Mouse (Mus musculus) stomach, embryonic 14.5 days (tissue): ENCODE data around the gene Olfr815. TPM values are rescaled to one million over a fixed set of nuclear protein-coding genes. Genes with fewer than 3 reads are reported as not detected.
"Not testable (repeated sequence)": the region's sequence is repeated elsewhere in the genome, so short reads cannot be mapped to it uniquely, and the experiment has no call there.

Experiments
- ATAC-seq: fragments of 200-750 bp; cut with Nextera tagmentation; 2 replicates; pipeline ENCODE4 v1.8.0; 2017; ENCODE audit warnings: low read depth, moderate TSS enrichment; ENCODE audit not compliant: insufficient number of reproducible peaks, insufficient read depth, low FRiP score
- H3K27ac ChIP-seq: fragments of 300-500 bp; sonication (generic); 2 replicates; pipeline ENCODE4 v1.5.1; 2014; ENCODE audit warnings: mild to moderate bottlenecking, low read length, moderate library complexity, mixed read lengths
- H3K27me3 ChIP-seq: fragments of 300-500 bp; sonication (generic); 2 replicates; pipeline ENCODE4 v1.6.1; 2014; ENCODE audit warnings: low read length, control low read depth, mixed read lengths; ENCODE audit not compliant: control insufficient read depth, insufficient read depth
- H3K36me3 ChIP-seq: fragments of 300-500 bp; sonication (generic); 2 replicates; pipeline ENCODE4 v1.6.1; 2014; ENCODE audit warnings: mild to moderate bottlenecking, control low read depth, low read length, moderate library complexity, mixed read lengths; ENCODE audit not compliant: control insufficient read depth, insufficient read depth
- H3K4me1 ChIP-seq: fragments of 300-500 bp; sonication (generic); 2 replicates; pipeline ENCODE4 v1.6.1; 2014; ENCODE audit warnings: low read length, control low read depth, mixed read lengths; ENCODE audit not compliant: control insufficient read depth, insufficient read depth
- H3K4me2 ChIP-seq: fragments of 300-500 bp; sonication (generic); replicated peaks from 2 replicates; pipeline ENCODE4 v1.6.1; 2014; ENCODE audit warnings: low read depth, low read length, control low read depth
- H3K4me3 ChIP-seq: fragments of 300-500 bp; sonication (generic); 2 replicates; pipeline ENCODE4 v1.5.1; 2014; ENCODE audit warnings: low read depth, low read length, control low read depth
- H3K9ac ChIP-seq: fragments of 300-500 bp; sonication (generic); replicated peaks from 2 replicates; pipeline ENCODE4 v1.6.1; 2014; ENCODE audit warnings: low read depth, mild to moderate bottlenecking, control low read depth, low read length, moderate library complexity, mixed read lengths
- H3K9me3 ChIP-seq: fragments of 300-500 bp; sonication (generic); 2 replicates; pipeline ENCODE4 v1.6.1; 2016; ENCODE audit warnings: low read depth, low read length, control low read depth; ENCODE audit not compliant: control insufficient read depth
- WGBS: fragments of 180-500 bp; shearing (Covaris S2); extraction: QIAGEN DNeasy Blood & Tissue Kit; methylation state at CpG from one replicate; pipeline ENCODE4 v1.1.7; 2014; 5-methylcytosine and 5-hydroxymethylcytosine counted together
- polyA plus RNA-seq: library from polyadenylated mRNA; unstranded; fragments of >200 nt; fragmentation: Nextera tagmentation; extraction: Ambion mirVana; gene quantifications from 2 replicates; pipeline ENCODE4 v1.2.1, GENCODE M21; 2014

The Olfr815 gene
- not detected in 2 replicates for polyA plus RNA-seq

- not testable (repeated sequence) for H3K9me3 ChIP-seq, H3K4me1 ChIP-seq, H3K27ac ChIP-seq, H3K4me2 ChIP-seq, H3K36me3 ChIP-seq, H3K4me3 ChIP-seq, ATAC-seq, H3K9ac ChIP-seq, H3K27me3 ChIP-seq
- WGBS = no CpG with 5 or more reads among the region's 1 CpGs
Observed at GRCm38 (mm10) chr10:129905767-129906166, at the start of gene Olfr815. TSS of gene Olfr815 (minus strand) at chr10:129905867.

- H3K36me3 ChIP-seq = no peaks in the 10 kb centered on the region
- H3K4me2 ChIP-seq = no peak within 1 kb of the TSS
- no peaks in the 10 kb centered on the region for H3K4me1 ChIP-seq
- H3K4me3 ChIP-seq = no peak within 1 kb of the TSS
- no peak within 1 kb of the TSS for H3K27ac ChIP-seq
- ATAC-seq = no peak
- WGBS = 91% methylated on average over 2 of the region's 2 CpGs
- no peaks in the 10 kb centered on the region for H3K9me3 ChIP-seq
- no peak within 1 kb of the TSS for H3K9ac ChIP-seq
- H3K27me3 ChIP-seq = no peaks in the 10 kb centered on the region
Observed at GRCm38 (mm10) chr10:129949000-129949399, 43.3 kb upstream of the Olfr815 start, which contains the start of gene Olfr818. TSS of gene Olfr818 (minus strand) at chr10:129949100.

- Histone ChIP-seq H3K9me3 (no peaks in the 10 kb centered on the region), H3K36me3 (no peaks in the 10 kb centered on the region), H3K4me3 (no peak within 1 kb of the TSS), H3K9ac (no peak within 1 kb of the TSS), H3K27me3 (no peaks in the 10 kb centered on the region), H3K27ac (no peak within 1 kb of the TSS), H3K4me1 (no peaks in the 10 kb centered on the region), H3K4me2 (no peak within 1 kb of the TSS)
- no peak for ATAC-seq
- 73% methylated on average over 1 of the region's 1 CpGs for WGBS
Observed at GRCm38 (mm10) chr10:129915497-129915896, 9.8 kb upstream of the Olfr815 start, which contains the start of gene Olfr816. TSS of gene Olfr816 (minus strand) at chr10:129915597.

- no peak for ATAC-seq
- H3K4me2 ChIP-seq = no peak overlapping the region
- H3K4me3 ChIP-seq = no peak overlapping the region
- 95% methylated on average over 7 of the region's 7 CpGs for WGBS
- no peak overlapping the region for H3K9ac ChIP-seq
- no peaks in the 10 kb centered on the region for H3K36me3 ChIP-seq
- no peaks in the 10 kb centered on the region for H3K27me3 ChIP-seq
- no peak overlapping the region for H3K27ac ChIP-seq
- no peaks in the 10 kb centered on the region for H3K9me3 ChIP-seq
- no peaks in the 10 kb centered on the region for H3K4me1 ChIP-seq
Observed at GRCm38 (mm10) chr10:129885934-129886333, 19.7 kb downstream of the Olfr815 start.

DNA sequence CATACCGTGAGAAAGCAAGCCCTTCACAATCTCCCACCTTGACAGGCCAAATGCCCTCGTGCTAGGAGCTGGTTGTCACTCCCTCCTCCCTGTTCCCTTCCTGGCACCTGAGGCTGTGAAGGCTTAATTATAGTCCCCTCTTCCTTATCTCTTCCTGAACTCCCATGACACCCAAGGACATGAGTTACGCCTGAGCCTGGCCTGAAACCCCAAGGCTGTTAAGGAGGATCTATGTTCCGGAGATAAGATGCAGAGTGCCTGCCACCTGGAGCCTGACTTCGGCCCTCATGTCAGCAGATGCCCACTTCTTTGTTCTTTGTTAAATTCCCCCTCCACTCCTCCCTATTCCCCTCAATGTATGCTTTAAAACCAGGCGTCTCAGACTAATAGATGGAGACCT, 20.2 kb downstream of the Olfr815 start:
- H3K9me3 ChIP-seq, H3K4me2 ChIP-seq, H3K36me3 ChIP-seq, H3K27ac ChIP-seq, ATAC-seq, H3K9ac ChIP-seq, H3K4me3 ChIP-seq, H3K4me1 ChIP-seq, H3K27me3 ChIP-seq: not testable (repeated sequence)
- WGBS = 73% methylated on average over 6 of the region's 6 CpGs

DNA sequence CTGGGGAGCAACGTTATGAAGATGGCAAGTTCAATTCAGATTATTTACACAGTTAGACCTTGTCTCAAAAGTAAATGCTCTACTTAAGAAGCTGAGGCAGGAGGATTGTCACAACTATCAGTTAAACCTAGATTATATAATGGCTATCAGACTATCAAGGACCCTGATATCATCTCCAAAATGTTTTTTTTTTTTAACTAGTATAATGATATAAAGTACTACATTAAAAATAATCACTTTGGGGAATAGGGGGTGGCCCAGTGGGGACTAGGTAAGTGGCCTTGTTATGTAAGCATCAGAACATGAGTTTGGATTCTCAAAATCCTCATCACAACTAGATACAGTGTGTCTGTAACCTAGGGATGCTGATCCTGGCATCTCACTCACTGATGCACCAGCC, 25.9 kb downstream of the Olfr815 start, which contains the start of gene Olfr814:
Gene Olfr814, minus strand, starts transcription at position 101 of the 400 bp plus-strand sequence.
- not testable (repeated sequence) for H3K4me1 ChIP-seq, H3K27me3 ChIP-seq, H3K4me3 ChIP-seq, H3K9me3 ChIP-seq, ATAC-seq, H3K9ac ChIP-seq, H3K4me2 ChIP-seq, H3K36me3 ChIP-seq, H3K27ac ChIP-seq
- WGBS = no CpG with 5 or more reads among the region's 1 CpGs

DNA sequence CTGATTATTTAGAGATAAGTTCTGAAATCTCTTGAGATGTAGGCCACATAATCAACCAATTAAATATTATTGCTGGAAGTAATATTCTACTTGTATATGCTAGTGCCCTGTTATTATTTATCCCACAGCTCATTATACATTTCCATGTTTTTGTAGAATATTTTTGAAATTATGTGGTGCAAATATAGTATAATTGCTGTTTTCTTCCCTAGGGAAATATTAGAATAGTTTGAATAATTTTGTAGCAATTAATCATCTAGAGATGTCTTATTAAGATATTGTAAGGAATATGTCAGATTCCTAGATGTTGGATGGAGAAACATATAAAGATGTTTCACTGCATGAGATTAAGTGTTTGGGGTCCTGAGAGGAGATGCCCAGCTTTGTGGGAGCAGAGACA, 50.6 kb downstream of the Olfr815 start, which contains the start of gene Olfr813:
Gene Olfr813, plus strand, starts transcription at position 301 of the 400 bp plus-strand sequence.
- Histone ChIP-seq H3K36me3 (no peaks in the 10 kb centered on the region), H3K4me2 (no peak within 1 kb of the TSS)
- no peak for ATAC-seq

More for the DNA sequence above, 50.6 kb downstream of the Olfr815 start, which contains the start of gene Olfr813:
- H3K9me3 ChIP-seq = no peaks in the 10 kb centered on the region
- H3K27me3 ChIP-seq = no peaks in the 10 kb centered on the region
- H3K4me1 ChIP-seq = no peaks in the 10 kb centered on the region
- no peak within 1 kb of the TSS for H3K9ac ChIP-seq
- no peak within 1 kb of the TSS for H3K27ac ChIP-seq
- no peak within 1 kb of the TSS for H3K4me3 ChIP-seq

Other genes starting within 250 kb of the Olfr815 start
- not detected in 2 replicates for gene Olfr800, start 248.2 kb downstream of the Olfr815 start, polyA plus RNA-seq
- gene Olfr801, start 232.0 kb downstream of the Olfr815 start, polyA plus RNA-seq = not detected in 2 replicates
- gene Olfr802, start 217.7 kb downstream of the Olfr815 start, polyA plus RNA-seq = 0.06 TPM in 1 of 2 replicates, not detected in the other
- gene Olfr803, start 211.6 kb downstream of the Olfr815 start, polyA plus RNA-seq = not detected in 2 replicates
- not detected in 2 replicates for gene Olfr804, start 202.7 kb downstream of the Olfr815 start, polyA plus RNA-seq
- gene Olfr805, start 176.5 kb downstream of the Olfr815 start, polyA plus RNA-seq = not detected in 2 replicates
- gene Olfr806, start 163.9 kb downstream of the Olfr815 start, polyA plus RNA-seq = not detected in 2 replicates
- gene Olfr807, start 148.1 kb downstream of the Olfr815 start, polyA plus RNA-seq = not detected in 2 replicates
- not detected in 2 replicates for gene Olfr808, start 140.4 kb downstream of the Olfr815 start, polyA plus RNA-seq
- not detected in 2 replicates for gene Olfr809, start 131.2 kb downstream of the Olfr815 start, polyA plus RNA-seq
- not detected in 2 replicates for gene Olfr810, start 111.0 kb downstream of the Olfr815 start, polyA plus RNA-seq
- not detected in 2 replicates for gene Olfr811, start 101.5 kb downstream of the Olfr815 start, polyA plus RNA-seq
- not detected in 2 replicates for gene Olfr812, start 59.8 kb downstream of the Olfr815 start, polyA plus RNA-seq
- not detected in 2 replicates for gene Olfr813, start 50.5 kb downstream of the Olfr815 start, polyA plus RNA-seq
- gene Olfr814, start 26.0 kb downstream of the Olfr815 start, polyA plus RNA-seq = not detected in 2 replicates
- not detected in 2 replicates for gene Olfr816, start 9.7 kb upstream of the Olfr815 start, polyA plus RNA-seq
- not detected in 2 replicates for gene Olfr818, start 43.2 kb upstream of the Olfr815 start, polyA plus RNA-seq
- not detected in 2 replicates for gene Olfr819, start 61.4 kb upstream of the Olfr815 start, polyA plus RNA-seq
- not detected in 2 replicates for gene Olfr247, start 70.3 kb upstream of the Olfr815 start, polyA plus RNA-seq
- not detected in 2 replicates for gene Gm10310, start 79.2 kb upstream of the Olfr815 start, polyA plus RNA-seq
- gene Olfr820, start 106.8 kb upstream of the Olfr815 start, polyA plus RNA-seq = not detected in 2 replicates
- not detected in 2 replicates for gene Olfr821, start 124.5 kb upstream of the Olfr815 start, polyA plus RNA-seq
- gene Olfr822, start 165.3 kb upstream of the Olfr815 start, polyA plus RNA-seq = not detected in 2 replicates
- not detected in 2 replicates for gene Olfr823, start 209.5 kb upstream of the Olfr815 start, polyA plus RNA-seq
- not detected in 2 replicates for gene Olfr824, start 224.1 kb upstream of the Olfr815 start, polyA plus RNA-seq